Mouse (Mus musculus) bone marrow macrophage, adult 2 months (primary cell): ENCODE data around the gene Tspan1.

Source experiments
- CTCF ChIP-seq: IDR thresholded peaks from 2 replicates; pipeline ENCODE4 v1.5.1; 2012; ENCODE audit warnings: low read depth, mild to moderate bottlenecking, low read length, moderate library complexity
- POLR2A ChIP-seq: IDR thresholded peaks from 2 replicates; pipeline ENCODE4 v1.6.1; 2012; ENCODE audit warnings: mild to moderate bottlenecking, low read depth, low read length, borderline replicate concordance

DNA sequence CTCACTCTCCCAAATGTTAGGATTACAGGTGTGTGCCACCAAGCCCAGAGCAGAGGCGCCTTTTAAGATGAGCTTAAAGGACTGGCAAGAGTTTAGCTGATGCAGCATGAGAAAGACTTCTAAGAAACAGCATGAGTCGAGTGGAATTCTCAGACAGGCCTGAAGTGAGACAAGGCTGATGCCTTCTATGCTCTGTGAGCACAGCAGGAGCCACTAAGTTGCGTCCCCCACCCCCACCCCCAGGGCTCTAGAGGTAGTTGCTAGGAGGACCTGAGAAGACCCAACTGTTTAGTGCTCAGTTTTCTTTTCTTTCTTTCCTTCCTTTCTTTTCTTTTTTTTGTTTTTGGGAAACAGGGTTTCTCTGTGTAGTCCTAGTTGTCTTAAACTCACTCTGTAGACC, 14.7 kb upstream of the Tspan1 start:
- TF ChIP-seq CTCF (no peak), POLR2A (no peak)
